Mouse (Mus musculus): ENCODE measurements around the gene Gm13288. TPM values are rescaled to one million over a fixed set of nuclear protein-coding genes. Genes with fewer than 3 reads are reported as not detected.
"Not testable (repeated sequence)": the region's sequence is repeated elsewhere in the genome, so short reads cannot be mapped to it uniquely, and the experiment has no call there.

The Gm13288 gene
- not detected in 2 replicates for polyA plus RNA-seq (2016; fragmentation: Nextera tagmentation; extraction: Ambion mirVana)

- peak within 1 kb of the TSS; percentile 44 for H3K4me2 ChIP-seq
- H3K27ac ChIP-seq (ENCODE audit: poor library complexity, severe bottlenecking); H3K4me3 ChIP-seq; H3K27me3 ChIP-seq (replicated peaks); ATAC-seq (ENCODE audit: insufficient number of reproducible peaks, low FRiP score); H3K4me1 ChIP-seq (replicated peaks); H3K9ac ChIP-seq; H3K9me3 ChIP-seq (replicated peaks); H3K36me3 ChIP-seq: not testable (repeated sequence)
- WGBS: no CpG with 5 or more reads among the region's 8 CpGs
These were observed at the start of gene Gm13288 for GRCm38 (mm10) chr4:88805231-88805630. Gene Gm13288 (plus strand): TSS chr4:88805531.

- H3K27me3 ChIP-seq (replicated peaks); ATAC-seq (ENCODE audit: insufficient number of reproducible peaks, low FRiP score): not testable (repeated sequence)
These were observed 48.5 kb upstream of the Gm13288 start for GRCm38 (mm10) chr4:88756581-88757513.

GRCm38 (mm10) chr4:88757628-88758031, 47.7 kb upstream of the Gm13288 start:
- peak overlapping the region; percentile 77 for H3K4me2 ChIP-seq
- WGBS: under 1% methylated on average over 21 of the region's 21 CpGs
- not testable (repeated sequence) for H3K9me3 ChIP-seq (replicated peaks); H3K27me3 ChIP-seq (replicated peaks); H3K36me3 ChIP-seq; H3K4me1 ChIP-seq (replicated peaks)
- peak overlapping the region; percentile 98 for H3K27ac ChIP-seq (ENCODE audit: poor library complexity, severe bottlenecking)
- peak overlapping the region; percentile 64 for H3K4me3 ChIP-seq
- peak; percentile 97 for ATAC-seq (ENCODE audit: insufficient number of reproducible peaks, low FRiP score)
- H3K9ac ChIP-seq: peak overlapping the region; percentile 85

More at GRCm38 (mm10) chr4:88756581-88757513, 48.5 kb upstream of the Gm13288 start:
- not testable (repeated sequence) for H3K9me3 ChIP-seq (replicated peaks); H3K36me3 ChIP-seq; H3K4me1 ChIP-seq (replicated peaks)
- Histone ChIP-seq H3K9ac (peak overlapping the region; percentile 85), H3K4me3 (peak overlapping the region; percentile 64), H3K27ac (ENCODE audit: poor library complexity, severe bottlenecking) (peak overlapping the region; percentile 98), H3K4me2 (peak overlapping the region; percentile 77)
- 9% methylated on average over 29 of the region's 31 CpGs for WGBS

GRCm38 (mm10) chr4:88758751-88759150, 46.6 kb upstream of the Gm13288 start:
- not testable (repeated sequence) for H3K9me3 ChIP-seq (replicated peaks)
- WGBS: 80% methylated on average over 9 of the region's 9 CpGs

GRCm38 (mm10) chr4:88759610-88760268, 45.6 kb upstream of the Gm13288 start, which contains the start of gene Gm13283:
Gene Gm13283 (plus strand): TSS chr4:88760119.
- H3K27me3 ChIP-seq (replicated peaks); H3K4me1 ChIP-seq (replicated peaks); H3K9me3 ChIP-seq (replicated peaks); H3K36me3 ChIP-seq; ATAC-seq (ENCODE audit: insufficient number of reproducible peaks, low FRiP score); H3K27ac ChIP-seq (ENCODE audit: poor library complexity, severe bottlenecking): not testable (repeated sequence)
- Histone ChIP-seq H3K9ac (peak within 1 kb of the TSS; percentile 61; the same call in 1 of the 2 replicates), H3K4me2 (peak within 1 kb of the TSS; percentile 58), H3K4me3 (peak within 1 kb of the TSS; percentile 36)
- WGBS: 14% methylated on average over 12 of the region's 14 CpGs

More at GRCm38 (mm10) chr4:88758751-88759150, 46.6 kb upstream of the Gm13288 start:
- H3K9ac ChIP-seq; H3K4me2 ChIP-seq; H3K36me3 ChIP-seq; H3K27me3 ChIP-seq (replicated peaks); H3K27ac ChIP-seq (ENCODE audit: poor library complexity, severe bottlenecking); ATAC-seq (ENCODE audit: insufficient number of reproducible peaks, low FRiP score); H3K4me3 ChIP-seq; H3K4me1 ChIP-seq (replicated peaks): not testable (repeated sequence)

- peak overlapping the region; percentile 61; the same call in 1 of the 2 replicates for H3K9ac ChIP-seq
- ATAC-seq (ENCODE audit: insufficient number of reproducible peaks, low FRiP score); H3K9me3 ChIP-seq (replicated peaks); H3K4me1 ChIP-seq (replicated peaks); H3K27me3 ChIP-seq (replicated peaks); H3K36me3 ChIP-seq; H3K27ac ChIP-seq (ENCODE audit: poor library complexity, severe bottlenecking): not testable (repeated sequence)
- H3K4me3 ChIP-seq: peak overlapping the region; percentile 36
- WGBS: under 1% methylated on average over 24 of the region's 28 CpGs
- H3K4me2 ChIP-seq: peak overlapping the region; percentile 58
These were observed 44.9 kb upstream of the Gm13288 start for GRCm38 (mm10) chr4:88760431-88760830.

GRCm38 (mm10) chr4:88761776-88762175, 43.6 kb upstream of the Gm13288 start:
- not testable (repeated sequence) for H3K4me3 ChIP-seq; H3K9me3 ChIP-seq (replicated peaks); ATAC-seq (ENCODE audit: insufficient number of reproducible peaks, low FRiP score); H3K4me2 ChIP-seq; H3K9ac ChIP-seq; H3K27ac ChIP-seq (ENCODE audit: poor library complexity, severe bottlenecking); H3K36me3 ChIP-seq; H3K4me1 ChIP-seq (replicated peaks); H3K27me3 ChIP-seq (replicated peaks)
- WGBS: 65% methylated on average over 6 of the region's 8 CpGs

- not testable (repeated sequence) for H3K27ac ChIP-seq (ENCODE audit: poor library complexity, severe bottlenecking); H3K9me3 ChIP-seq (replicated peaks); H3K4me1 ChIP-seq (replicated peaks); H3K36me3 ChIP-seq; H3K4me3 ChIP-seq; H3K27me3 ChIP-seq (replicated peaks); ATAC-seq (ENCODE audit: insufficient number of reproducible peaks, low FRiP score); H3K9ac ChIP-seq
- 45% methylated on average over 9 of the region's 9 CpGs for WGBS
- peak overlapping the region; percentile 53; the same call in 1 of the 2 replicates for H3K4me2 ChIP-seq
These were observed 43.0 kb upstream of the Gm13288 start for GRCm38 (mm10) chr4:88762341-88762740.

- not testable (repeated sequence) for H3K27me3 ChIP-seq (replicated peaks); H3K9ac ChIP-seq
These were observed 41.8 kb upstream of the Gm13288 start for GRCm38 (mm10) chr4:88763384-88764018.

GRCm38 (mm10) chr4:88773534-88773933, 31.8 kb upstream of the Gm13288 start, which contains the start of gene Gm13290:
Gene Gm13290 (plus strand): TSS chr4:88773834.
- not testable (repeated sequence) for H3K4me1 ChIP-seq (replicated peaks); ATAC-seq (ENCODE audit: insufficient number of reproducible peaks, low FRiP score); H3K36me3 ChIP-seq; H3K4me2 ChIP-seq; H3K9ac ChIP-seq; H3K27me3 ChIP-seq (replicated peaks); H3K4me3 ChIP-seq; H3K27ac ChIP-seq (ENCODE audit: poor library complexity, severe bottlenecking); H3K9me3 ChIP-seq (replicated peaks)
- no CpG with 5 or more reads among the region's 32 CpGs for WGBS

More at GRCm38 (mm10) chr4:88763384-88764018, 41.8 kb upstream of the Gm13288 start:
- H3K9me3 ChIP-seq (replicated peaks); H3K4me1 ChIP-seq (replicated peaks); ATAC-seq (ENCODE audit: insufficient number of reproducible peaks, low FRiP score); H3K36me3 ChIP-seq: not testable (repeated sequence)
- Histone ChIP-seq H3K4me2 (peak overlapping the region; percentile 57), H3K4me3 (peak overlapping the region; percentile 31; the same call in 1 of the 2 replicates), H3K27ac (ENCODE audit: poor library complexity, severe bottlenecking) (peak overlapping the region; percentile 60; the same call in 1 of the 2 replicates)
- 2% methylated on average over 41 of the region's 42 CpGs for WGBS

- not testable (repeated sequence) for H3K27ac ChIP-seq (ENCODE audit: poor library complexity, severe bottlenecking); H3K4me2 ChIP-seq; H3K4me1 ChIP-seq (replicated peaks); H3K9me3 ChIP-seq (replicated peaks); H3K4me3 ChIP-seq; H3K9ac ChIP-seq; ATAC-seq (ENCODE audit: insufficient number of reproducible peaks, low FRiP score); H3K36me3 ChIP-seq; H3K27me3 ChIP-seq (replicated peaks)
- no CpG with 5 or more reads among the region's 29 CpGs for WGBS
These were observed 28.7 kb upstream of the Gm13288 start, which contains the start of gene Gm13289 for GRCm38 (mm10) chr4:88776622-88777021. Gene Gm13289 (plus strand): TSS chr4:88776922.
